Mouse (Mus musculus) liver, adult 2 months (tissue): ENCODE data around the gene Chst3. TPM values are rescaled to one million over a fixed set of nuclear protein-coding genes. Genes with fewer than 3 reads are reported as not detected.

ENCODE experiments used
- DNase-seq: peaks from one replicate; pipeline ENCODE4 v3.0.0-alpha.2; 2011; ENCODE audit warnings: low read depth, low spot score; ENCODE audit errors: extremely low read depth
- H3K27ac ChIP-seq: fragments of 200-500 bp; replicated peaks from 2 replicates; pipeline ENCODE4 v1.5.1; 2012; ENCODE audit warnings: low read depth, mild to moderate bottlenecking, control low read depth, inconsistent platforms, low read length; ENCODE audit not compliant: insufficient read depth
- H3K27me3 ChIP-seq: fragments of 200-500 bp; 2 replicates; pipeline ENCODE4 v1.6.1; 2012; ENCODE audit warnings: mild to moderate bottlenecking, moderate library complexity, low read length, inconsistent platforms; ENCODE audit not compliant: control insufficient read depth, insufficient read depth
- H3K36me3 ChIP-seq: fragments of 200-500 bp; 2 replicates; pipeline ENCODE4 v1.6.1; 2012; ENCODE audit warnings: low read length, inconsistent platforms; ENCODE audit not compliant: control insufficient read depth, insufficient read depth
- H3K4me1 ChIP-seq: fragments of 200-500 bp; 2 replicates; pipeline ENCODE4 v1.6.1; 2011; ENCODE audit warnings: low read length; ENCODE audit not compliant: control insufficient read depth, insufficient read depth
- H3K4me3 ChIP-seq: fragments of 200-500 bp; 2 replicates; pipeline ENCODE4 v1.5.1; 2011; ENCODE audit warnings: low read depth, mild to moderate bottlenecking, control low read depth, low read length, moderate library complexity; ENCODE audit not compliant: insufficient read depth
- H3K79me2 ChIP-seq: fragments of 200-500 bp; 2 replicates; pipeline ENCODE4 v1.6.1; 2012; ENCODE audit warnings: inconsistent platforms, mild to moderate bottlenecking, low read length, moderate library complexity; ENCODE audit not compliant: control insufficient read depth, insufficient read depth
- H3K9ac ChIP-seq: fragments of 200-500 bp; 2 replicates; pipeline ENCODE4 v1.6.1; 2012; ENCODE audit warnings: low read depth, mild to moderate bottlenecking, control low read depth, inconsistent platforms, low read length
- CTCF ChIP-seq: fragments of 200-500 bp; IDR thresholded peaks from 2 replicates; pipeline ENCODE4 v1.5.1; 2011; ENCODE audit warnings: low read depth, low read length, control low read depth
- POLR2A ChIP-seq: fragments of 200-500 bp; IDR thresholded peaks from 2 replicates; pipeline ENCODE4 v1.6.1; 2011; ENCODE audit warnings: low read length, control low read depth; ENCODE audit not compliant: insufficient read depth; ENCODE audit errors: extremely low read depth
- WGBS: fragments of 180-500 bp; shearing (Covaris S2); methylation state at CpG from one replicate; pipeline ENCODE4 v1.1.7; 2018; 5-methylcytosine and 5-hydroxymethylcytosine counted together
- polyA plus RNA-seq: library from polyadenylated mRNA; depleted of rRNA; stranded (reverse); fragments of >200 nt; gene quantifications from 2 replicates; pipeline ENCODE4 v1.2.3, GENCODE M21; 2012
- total RNA-seq: library from RNA; depleted of rRNA; stranded (reverse); fragments of >200 nt; gene quantifications from 2 replicates; pipeline ENCODE4 v1.2.3, GENCODE M21; 2014

Gene Chst3
- total and polyA plus RNA-seq, 2 experiments = 0.09 to 0.43 TPM

GRCm38 (mm10) chr10:60209237-60209636, 9.8 kb downstream of the Chst3 start:
- Histone ChIP-seq H3K27ac (no peak overlapping the region), H3K4me3 (no peak overlapping the region), H3K4me1 (no peaks in the 10 kb centered on the region), H3K79me2 (no peaks in the 10 kb centered on the region), H3K36me3 (no peaks in the 10 kb centered on the region), H3K9ac (no peak overlapping the region), H3K27me3 (no peaks in the 10 kb centered on the region)
- TF ChIP-seq CTCF (no peak), POLR2A (no peak)
- no peak for DNase-seq
- WGBS = 65% methylated on average over 5 of the region's 5 CpGs

DNA sequence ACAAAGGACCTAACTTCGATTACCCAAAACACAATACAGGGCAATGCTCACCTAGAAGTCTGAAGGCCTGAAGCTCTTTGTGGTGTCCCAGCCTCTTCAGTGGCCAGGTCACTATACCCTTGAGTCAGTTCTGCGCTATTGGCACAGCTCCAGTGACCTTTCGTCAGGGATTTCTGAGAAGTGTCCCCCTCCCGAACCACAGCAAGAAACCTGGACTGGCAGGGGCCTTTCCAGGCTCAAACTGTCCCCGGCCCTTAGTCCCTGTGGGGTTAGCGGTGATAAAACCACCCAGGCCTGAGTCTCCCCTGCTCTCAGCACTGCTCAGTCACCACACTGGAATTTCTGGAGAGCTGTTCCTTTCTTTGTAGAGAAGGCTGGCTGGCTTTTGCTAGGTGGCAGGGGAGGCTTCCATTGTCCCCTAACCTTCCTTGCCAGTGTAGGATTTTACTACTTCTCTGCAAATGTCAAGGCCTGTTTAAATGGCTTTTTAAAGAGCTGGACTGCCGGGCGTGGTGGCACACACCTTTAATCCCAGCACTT, 11.8 kb downstream of the Chst3 start:
- Histone ChIP-seq H3K27me3 (no peaks in the 10 kb centered on the region), H3K4me1 (no peaks in the 10 kb centered on the region), H3K9ac (no peak overlapping the region), H3K4me3 (no peak overlapping the region), H3K27ac (no peak overlapping the region), H3K36me3 (no peaks in the 10 kb centered on the region), H3K79me2 (no peaks in the 10 kb centered on the region)
- TF ChIP-seq CTCF (no peak), POLR2A (no peak)
- 89% methylated on average over 8 of the region's 8 CpGs for WGBS
- DNase-seq = no peak

DNA sequence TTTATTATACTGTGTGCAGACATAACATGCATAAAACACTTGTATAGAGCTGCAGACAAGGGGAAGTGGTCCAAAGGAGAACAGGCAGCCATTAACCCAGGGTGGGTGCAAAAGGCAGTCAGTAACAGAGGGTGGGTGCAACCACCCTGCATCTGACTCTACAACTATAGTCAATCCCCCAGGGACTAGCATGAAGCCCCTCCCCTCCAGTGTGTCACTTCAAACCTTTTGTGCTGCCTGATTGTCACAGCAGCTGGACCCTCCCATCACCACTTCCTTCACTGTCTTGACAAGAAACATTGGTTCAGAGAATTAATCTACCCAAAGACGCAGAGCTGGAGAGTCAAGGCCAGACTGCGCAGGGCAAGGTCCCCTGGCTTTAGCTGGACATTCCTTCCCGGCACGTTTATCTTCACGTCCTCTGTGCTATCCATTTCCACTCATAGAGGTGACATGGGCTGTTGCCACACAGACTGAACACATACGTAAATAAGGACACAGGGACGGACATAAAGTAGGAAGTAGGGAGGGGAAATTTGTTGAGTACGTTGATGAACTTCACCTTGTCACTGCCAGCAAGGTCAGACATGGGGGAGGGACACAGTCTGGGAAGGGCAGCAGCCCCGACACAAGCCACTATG, 13.3 kb downstream of the Chst3 start:
- WGBS = 39% methylated on average over 9 of the region's 9 CpGs
- H3K27ac ChIP-seq = no peak overlapping the region
- no peaks in the 10 kb centered on the region for H3K27me3 ChIP-seq
- no peak for DNase-seq
- no peaks in the 10 kb centered on the region for H3K4me1 ChIP-seq
- no peak for TF ChIP-seq CTCF
- TF ChIP-seq POLR2A = no peak
- no peak overlapping the region for H3K9ac ChIP-seq
- no peaks in the 10 kb centered on the region for H3K79me2 ChIP-seq
- H3K36me3 ChIP-seq = no peaks in the 10 kb centered on the region
- no peak overlapping the region for H3K4me3 ChIP-seq

- H3K27ac ChIP-seq = no peak overlapping the region
- WGBS = 50% methylated on average over 5 of the region's 5 CpGs
- no peak overlapping the region for H3K4me3 ChIP-seq
Measured at GRCm38 (mm10) chr10:60202785-60203184, 16.3 kb downstream of the Chst3 start.

DNA sequence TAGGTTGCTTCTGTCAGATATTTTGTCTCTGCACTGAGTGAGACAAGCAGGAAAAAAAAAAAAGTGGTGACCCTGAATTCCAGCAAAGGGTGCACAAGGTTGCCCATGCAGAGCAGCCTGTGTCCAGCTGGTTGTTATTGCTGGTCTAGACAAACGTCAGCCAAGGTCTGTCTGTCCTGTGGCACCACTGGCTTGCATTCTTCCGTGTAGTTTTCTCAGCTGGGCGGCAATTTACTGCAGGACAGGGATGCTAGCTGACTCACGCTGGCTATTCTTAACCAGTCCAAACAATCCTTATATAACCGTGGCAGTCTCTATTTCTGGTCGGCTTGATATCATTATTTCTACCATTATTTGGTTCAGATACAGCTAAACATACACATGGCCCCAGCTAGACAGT, 18.1 kb downstream of the Chst3 start:
- Histone ChIP-seq H3K4me3 (no peak overlapping the region), H3K27ac (no peak overlapping the region), H3K9ac (no peak overlapping the region), H3K36me3 (no peaks in the 10 kb centered on the region), H3K4me1 (no peaks in the 10 kb centered on the region), H3K79me2 (no peaks in the 10 kb centered on the region), H3K27me3 (no peaks in the 10 kb centered on the region)
- TF ChIP-seq POLR2A = no peak
- no peak for TF ChIP-seq CTCF
- WGBS = 78% methylated on average over 6 of the region's 6 CpGs
- DNase-seq = no peak

More at GRCm38 (mm10) chr10:60202785-60203184, 16.3 kb downstream of the Chst3 start:
- Histone ChIP-seq H3K4me1 (no peaks in the 10 kb centered on the region), H3K79me2 (no peaks in the 10 kb centered on the region), H3K27me3 (no peaks in the 10 kb centered on the region), H3K36me3 (no peaks in the 10 kb centered on the region), H3K9ac (no peak overlapping the region)
- no peak for TF ChIP-seq CTCF
- TF ChIP-seq POLR2A = no peak
- DNase-seq = no peak

DNA sequence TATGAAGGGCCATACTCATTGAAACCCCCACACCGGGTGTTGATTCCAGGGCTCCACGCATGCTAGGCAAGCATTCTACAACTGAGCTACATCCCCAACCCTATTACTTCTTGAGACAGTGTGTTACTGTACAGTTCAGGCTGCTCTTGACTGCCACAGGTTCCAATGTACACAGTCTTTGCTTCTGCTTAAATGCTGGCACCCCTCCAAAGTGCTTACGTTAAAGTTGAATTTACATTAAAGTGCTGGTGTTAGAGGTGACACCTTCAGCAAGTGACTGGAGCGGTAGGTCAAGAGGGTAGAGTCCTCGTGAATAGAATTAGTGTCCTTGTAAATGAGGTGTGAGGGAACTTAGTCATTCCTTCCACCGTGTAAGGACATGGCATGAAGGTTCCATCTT, 19.7 kb downstream of the Chst3 start:
- 80% methylated on average over 6 of the region's 6 CpGs for WGBS
- Histone ChIP-seq H3K27me3 (no peaks in the 10 kb centered on the region), H3K36me3 (no peaks in the 10 kb centered on the region), H3K27ac (no peak overlapping the region), H3K9ac (no peak overlapping the region), H3K79me2 (no peaks in the 10 kb centered on the region), H3K4me1 (no peaks in the 10 kb centered on the region), H3K4me3 (no peak overlapping the region)
- TF ChIP-seq CTCF (no peak), POLR2A (no peak)
- no peak for DNase-seq
